Mouse (Mus musculus): ENCODE data around the gene Myo16. TPM values are rescaled to one million over a fixed set of nuclear protein-coding genes. Genes with fewer than 3 reads are reported as not detected.

The Myo16 gene
- total RNA-seq, 2 experiments from 2014 or later: 31.3 to 39.1 TPM

DNA sequence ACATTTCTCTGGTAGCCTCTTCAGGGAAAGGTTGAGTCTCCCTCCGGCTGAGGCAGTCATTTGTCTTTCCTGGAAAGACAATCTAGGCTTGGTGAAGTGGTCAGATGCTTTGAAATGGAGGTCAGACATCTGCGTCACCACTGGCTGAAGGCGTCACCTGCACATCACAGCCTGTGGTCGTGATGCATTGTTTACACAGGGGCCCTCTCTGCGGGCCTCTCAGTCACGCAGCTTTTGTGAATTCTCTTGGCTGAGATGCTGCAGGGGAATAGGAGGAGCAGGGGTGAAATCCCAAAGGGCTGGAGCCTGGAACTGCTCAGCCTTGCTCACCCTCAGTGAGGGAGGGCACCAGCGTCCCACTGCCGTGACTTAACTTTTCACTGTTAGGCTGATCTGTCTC is 346.1 kb downstream of the Myo16 start:
- no peak for DNase-seq (ENCODE audit: low spot score in 2 of 2)
- intact Hi-C loops (cut with DNase I): no loop called here

DNA sequence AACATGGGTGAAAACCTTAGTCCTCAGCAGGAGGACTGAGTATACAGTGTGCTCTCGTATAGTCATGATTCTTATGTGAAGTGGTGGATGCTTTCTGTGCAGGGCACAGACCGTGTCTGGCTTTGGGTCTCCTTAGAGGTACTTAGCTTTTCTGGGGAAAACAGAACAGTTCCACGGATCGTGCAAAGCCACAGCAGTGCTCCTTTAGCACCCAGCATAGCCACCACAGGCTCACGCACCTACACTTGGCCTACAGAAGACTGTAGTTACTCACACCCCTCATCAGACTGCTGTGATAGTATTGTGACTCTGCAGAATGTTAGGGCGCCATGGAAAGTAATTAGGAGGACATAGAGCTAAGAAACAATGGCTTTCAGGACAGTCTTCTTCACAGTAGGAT is 346.8 kb downstream of the Myo16 start:
- DNase-seq (ENCODE audit: low spot score in 2 of 2): no peak
- intact Hi-C loops (cut with DNase I): no loop called here

DNA sequence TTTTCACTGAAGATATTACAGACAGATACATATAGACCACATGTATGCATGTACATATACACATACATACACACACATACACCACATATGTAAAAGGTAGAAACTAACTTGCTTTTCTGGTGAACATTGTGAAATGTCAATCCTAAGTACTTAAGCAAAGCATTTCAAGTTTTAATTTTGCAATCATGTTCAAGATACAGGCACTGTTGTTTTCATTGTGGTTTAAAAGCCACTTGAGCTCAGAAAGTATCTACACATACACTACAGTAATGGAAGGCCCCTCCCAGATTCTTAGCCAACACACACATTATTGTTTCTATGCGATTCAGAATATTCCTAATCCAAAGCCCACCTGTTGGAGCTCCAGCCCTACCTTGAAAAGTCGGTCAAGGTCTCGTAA is 348.0 kb downstream of the Myo16 start:
- intact Hi-C loops (cut with DNase I): no loop called here
- DNase-seq (ENCODE audit: low spot score in 2 of 2): no peak

DNA sequence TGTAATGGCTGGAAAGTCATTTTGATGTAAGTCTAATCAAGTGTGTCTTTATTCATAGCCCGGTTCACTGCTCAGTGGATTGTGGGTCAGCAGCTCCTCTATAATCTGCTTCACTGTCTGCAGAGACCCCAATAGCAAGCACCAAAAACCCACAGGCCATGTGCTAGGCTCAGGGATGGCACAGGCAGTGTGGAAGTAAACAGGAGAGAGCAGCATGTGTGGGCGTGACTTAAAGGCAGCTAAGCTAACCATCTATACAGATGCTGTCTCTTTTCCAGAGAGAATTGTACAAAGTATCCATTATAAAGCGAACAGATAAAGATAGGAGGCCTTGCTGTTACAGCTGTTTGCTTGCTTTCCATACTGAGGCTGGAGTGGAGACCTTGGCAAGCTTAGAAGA is 358.4 kb downstream of the Myo16 start:
- intact Hi-C loops (cut with DNase I): no loop called here
- peak in 1 of 2 experiments; percentile 30 for DNase-seq (ENCODE audit: low spot score in 2 of 2)

DNA sequence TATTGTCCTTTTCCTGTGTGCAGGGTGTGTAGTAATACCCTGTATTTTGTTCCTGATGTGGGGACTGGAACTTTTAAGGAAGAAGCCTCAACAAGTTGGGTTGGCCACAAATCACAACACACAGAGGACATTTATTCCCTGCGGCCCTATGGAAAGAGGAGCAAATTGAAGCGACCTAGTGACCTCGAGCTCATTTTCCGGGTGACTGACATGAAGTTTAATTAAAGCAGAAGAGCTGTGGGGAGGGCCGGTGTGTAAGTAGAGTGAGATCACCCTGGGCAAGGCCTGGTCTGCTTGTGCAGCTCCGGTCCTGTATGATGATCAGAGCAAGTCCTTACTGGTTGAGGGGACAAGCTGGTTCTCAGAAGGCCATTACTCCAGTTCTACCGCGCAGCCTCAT is 363.7 kb downstream of the Myo16 start:
- intact Hi-C loops (cut with DNase I): no loop called here
- DNase-seq (ENCODE audit: low spot score in 2 of 2): no peak

DNA sequence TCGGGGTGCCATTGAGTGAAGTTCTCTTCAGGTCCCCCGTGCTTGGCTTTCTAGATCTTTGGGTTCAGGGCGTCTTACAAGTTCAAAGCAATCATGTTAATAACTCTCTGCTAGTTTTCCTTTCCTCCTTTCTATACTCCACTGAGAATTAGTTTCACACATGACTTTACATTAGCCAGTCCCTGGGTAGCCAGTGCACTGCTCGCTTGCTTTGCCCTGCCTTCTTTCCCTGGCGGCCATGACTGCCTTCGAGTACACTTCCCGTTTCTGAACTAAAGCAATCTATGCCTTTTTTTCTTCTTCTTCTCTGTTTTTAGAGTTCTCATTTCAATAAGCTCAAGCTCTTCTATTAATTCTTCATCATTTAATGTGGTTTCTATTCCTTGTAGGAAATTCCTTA is 365.6 kb downstream of the Myo16 start:
- no peak for DNase-seq (ENCODE audit: low spot score in 2 of 2)

DNA sequence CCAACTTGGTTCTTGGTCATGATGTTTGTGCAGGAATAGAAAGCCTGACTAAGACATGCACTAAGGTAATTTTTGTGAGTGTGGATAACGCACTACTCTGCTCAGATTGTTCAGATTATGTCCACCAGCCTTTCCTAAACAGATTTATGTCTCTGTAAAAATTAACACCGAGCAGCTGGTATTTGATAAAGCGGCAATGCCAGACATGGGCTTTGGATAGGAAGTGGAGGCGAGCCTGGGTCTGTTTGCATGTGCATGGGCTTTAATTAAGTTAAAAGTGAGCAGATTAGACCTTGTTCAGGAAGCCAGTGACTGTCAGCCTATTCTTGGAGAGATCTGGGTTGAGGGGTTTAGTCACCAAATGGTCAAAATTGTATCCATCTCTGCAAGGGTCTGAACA is 367.8 kb downstream of the Myo16 start:
- intact Hi-C loops (cut with DNase I): no loop called here
- no peak for DNase-seq (ENCODE audit: low spot score in 2 of 2)

More for the DNA sequence above, 365.6 kb downstream of the Myo16 start:
- intact Hi-C loops (cut with DNase I): no loop called here

DNA sequence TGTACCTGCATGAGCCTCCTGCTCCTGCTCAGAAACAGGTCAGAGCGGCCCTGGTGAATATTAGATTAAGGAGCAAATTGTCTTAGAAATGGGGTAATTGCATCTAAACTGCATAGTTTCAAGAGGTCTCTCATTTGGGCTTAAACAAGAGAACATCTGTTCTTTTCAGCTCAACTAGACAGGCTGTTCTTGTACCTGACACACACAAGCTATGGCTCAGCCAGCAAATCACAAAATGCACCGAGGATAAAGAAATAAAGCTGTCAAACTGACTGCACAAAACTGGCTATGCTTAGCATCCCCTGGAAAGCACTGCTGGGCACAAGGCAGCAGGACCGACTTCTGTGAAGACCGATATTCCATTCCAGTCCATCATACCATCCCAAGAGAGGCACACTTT is 372.0 kb downstream of the Myo16 start:
- no peak for DNase-seq (ENCODE audit: low spot score in 2 of 2)
- intact Hi-C loops (cut with DNase I): no loop called here

DNA sequence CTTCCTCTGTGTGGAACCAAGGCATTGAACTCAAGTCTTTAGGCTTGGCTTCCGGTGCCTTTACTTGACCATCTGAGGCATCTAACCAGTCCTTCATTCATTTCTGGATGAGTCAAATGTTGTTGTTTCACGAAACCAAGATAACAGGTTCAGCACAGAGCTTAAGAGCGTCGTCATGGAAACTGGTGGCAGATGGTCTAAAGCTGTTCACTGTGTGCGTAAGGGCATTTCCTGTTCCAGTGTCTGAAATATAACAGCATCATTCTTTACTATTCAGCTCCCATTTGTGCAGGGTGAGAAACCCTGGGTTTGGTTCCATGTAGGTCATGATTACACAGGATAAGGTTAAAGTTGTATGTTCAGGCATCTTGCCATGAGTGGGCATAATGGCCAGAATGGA is 372.9 kb downstream of the Myo16 start:
- intact Hi-C loops (cut with DNase I): no loop called here
- no peak for DNase-seq (ENCODE audit: low spot score in 2 of 2)

DNA sequence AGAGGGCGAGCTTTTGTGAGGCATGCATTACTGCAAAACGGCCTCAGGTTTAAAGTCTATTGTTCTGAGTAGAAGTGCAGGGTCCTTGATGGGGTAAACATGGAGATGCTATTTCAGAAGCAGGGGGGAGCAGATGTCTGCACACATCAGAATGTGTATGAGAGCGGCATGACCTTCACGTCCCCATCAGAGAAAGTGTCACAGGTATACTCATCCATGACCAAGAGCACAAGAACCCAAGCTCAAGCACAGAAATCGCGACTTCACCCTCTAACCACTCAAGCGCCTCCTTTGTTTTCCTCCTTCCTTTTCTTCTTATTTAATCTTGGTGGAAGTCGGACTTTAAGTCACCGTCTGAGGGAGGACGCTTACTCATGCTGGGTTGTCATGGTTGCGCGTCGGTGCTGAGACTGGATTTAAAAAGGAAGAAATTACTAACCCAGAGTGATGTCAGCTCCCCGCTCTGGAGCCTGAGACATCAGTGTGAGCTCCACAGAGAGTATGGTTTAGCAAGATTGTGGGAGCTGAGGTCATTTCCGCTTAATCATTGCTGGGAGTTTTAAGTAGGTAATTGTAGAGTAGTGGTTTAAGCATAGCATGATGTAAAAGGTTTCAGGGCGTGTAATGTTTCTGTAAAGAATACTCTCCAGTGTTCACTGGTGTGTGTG is 381.0 kb downstream of the Myo16 start:
- intact Hi-C loops (cut with DNase I): no loop called here
- DNase-seq (ENCODE audit: low spot score in 2 of 2): peak; percentile 58 to 63

DNA sequence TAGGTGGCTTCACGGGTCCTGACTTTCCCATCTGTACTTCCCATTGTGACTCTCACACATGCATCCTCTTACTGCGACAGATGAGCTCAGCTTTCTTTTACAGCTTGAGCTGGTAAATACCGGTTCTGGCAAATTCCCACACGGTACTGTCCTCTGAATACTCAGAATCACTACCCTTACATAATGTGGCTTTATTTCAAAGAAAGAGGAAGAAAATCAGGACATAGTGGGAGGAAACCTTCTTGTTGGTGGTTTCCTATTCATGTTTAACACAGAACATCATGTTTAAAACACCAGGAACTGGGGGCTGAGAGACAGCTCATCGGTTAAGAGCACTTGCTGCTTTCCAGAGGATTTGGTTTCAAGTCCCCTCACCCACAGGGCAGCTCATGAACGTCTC is 384.6 kb downstream of the Myo16 start:
- intact Hi-C loops (cut with DNase I): no loop called here
- DNase-seq (ENCODE audit: low spot score in 2 of 2): peak; percentile 29 to 40

DNA sequence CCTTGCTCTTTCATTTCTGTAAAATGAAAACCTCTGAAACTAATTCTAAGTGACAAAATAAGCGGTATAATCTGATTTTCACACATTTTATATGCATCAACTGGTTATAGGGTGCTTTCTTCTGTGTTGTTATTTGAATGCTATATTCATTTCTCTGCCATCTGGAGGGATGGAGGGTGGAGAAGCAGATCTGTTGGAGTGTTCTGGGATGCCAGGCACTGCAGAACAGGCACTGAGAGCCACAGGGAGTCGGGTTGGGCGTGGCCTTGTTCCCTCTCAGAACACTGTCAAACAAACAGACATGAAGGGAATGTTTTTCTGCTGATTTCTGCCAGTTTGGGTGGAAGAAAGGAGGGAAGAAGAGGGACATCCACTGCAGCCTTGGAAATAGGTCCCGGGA is 386.0 kb downstream of the Myo16 start:
- no peak for DNase-seq (ENCODE audit: low spot score in 2 of 2)
- intact Hi-C loops (cut with DNase I): no loop called here

DNA sequence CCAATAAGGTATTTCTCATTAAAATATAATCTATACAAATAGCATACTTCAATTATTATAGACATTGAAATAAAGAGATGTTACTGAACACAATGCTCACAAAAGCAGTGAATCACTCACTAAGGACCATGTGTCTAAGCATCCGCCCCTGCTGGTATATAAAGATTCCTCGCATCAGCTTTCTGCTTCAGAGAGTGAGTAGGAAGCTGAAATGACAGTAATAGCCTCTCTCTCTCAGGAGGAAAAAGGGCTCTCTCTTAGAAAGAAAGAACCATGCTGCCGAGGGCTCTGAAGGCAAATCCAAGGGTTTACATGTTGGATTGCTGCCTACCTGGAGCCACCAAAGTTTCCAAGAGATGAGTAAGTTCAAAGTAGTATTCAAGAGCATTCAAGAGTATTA is 392.2 kb downstream of the Myo16 start:
- peak in 1 of 2 experiments; percentile 23 for DNase-seq (ENCODE audit: low spot score in 2 of 2)
- intact Hi-C loops (cut with DNase I): loop anchor here (5.0 kb wide), 1 partner anchor 74 kb away; no protein-coding TSS in a partner anchor

DNA sequence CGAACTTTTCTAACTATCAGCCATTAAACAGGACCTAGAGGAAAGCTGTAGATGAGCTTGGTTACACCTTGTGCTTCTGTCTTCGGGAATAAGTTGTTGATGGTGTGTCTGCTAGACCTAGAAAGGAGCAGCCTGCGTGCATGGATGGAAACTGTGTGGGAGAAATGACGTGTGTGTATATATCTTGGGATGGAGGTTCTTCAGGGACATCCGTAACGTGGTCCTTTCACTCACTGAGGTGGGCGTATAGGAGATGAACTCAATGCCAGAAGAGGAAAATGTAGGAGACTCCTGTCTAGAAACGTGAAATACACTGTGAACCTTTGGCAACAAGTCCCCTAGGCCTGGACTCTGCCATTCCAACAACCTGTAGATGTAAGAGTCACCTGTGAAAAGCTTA is 392.8 kb downstream of the Myo16 start:
- DNase-seq (ENCODE audit: low spot score in 2 of 2): peak in 1 of 2 experiments; percentile 45
- intact Hi-C loops (cut with DNase I): loop anchor here (5.0 kb wide), 1 partner anchor 74 kb away; no protein-coding TSS in a partner anchor

DNA sequence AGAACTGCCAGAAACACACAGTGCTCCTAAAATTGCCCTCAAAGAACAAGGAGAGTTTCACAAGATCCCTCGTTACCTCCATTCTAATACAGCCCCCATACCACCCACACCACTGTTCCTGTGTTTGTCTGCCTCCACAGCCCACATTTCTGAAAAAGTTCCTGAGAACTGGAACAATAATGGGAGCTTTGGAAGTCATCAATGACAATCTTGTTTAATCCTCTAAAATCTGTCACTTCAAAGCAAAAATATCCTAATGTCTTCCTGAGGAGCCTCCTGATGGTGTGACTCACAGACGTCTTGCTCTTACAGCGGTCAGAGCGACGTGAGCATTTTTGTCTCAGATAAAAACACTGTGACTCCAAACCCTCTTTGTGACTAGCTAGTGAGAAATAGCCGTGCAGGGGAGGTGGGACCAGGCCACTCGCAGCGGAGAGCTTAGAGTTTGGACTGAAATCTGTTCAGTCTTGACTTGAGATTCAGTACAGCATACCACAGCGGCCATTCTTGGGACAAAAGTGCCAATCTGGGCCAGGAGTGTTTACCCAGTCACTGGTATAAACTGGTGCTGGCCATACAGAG is 394.4 kb downstream of the Myo16 start:
- DNase-seq (ENCODE audit: low spot score in 2 of 2): peak in 1 of 2 experiments; percentile 38
- intact Hi-C loops (cut with DNase I): loop anchor here (5.0 kb wide), 1 partner anchor 76 kb away; no protein-coding TSS in a partner anchor

DNA sequence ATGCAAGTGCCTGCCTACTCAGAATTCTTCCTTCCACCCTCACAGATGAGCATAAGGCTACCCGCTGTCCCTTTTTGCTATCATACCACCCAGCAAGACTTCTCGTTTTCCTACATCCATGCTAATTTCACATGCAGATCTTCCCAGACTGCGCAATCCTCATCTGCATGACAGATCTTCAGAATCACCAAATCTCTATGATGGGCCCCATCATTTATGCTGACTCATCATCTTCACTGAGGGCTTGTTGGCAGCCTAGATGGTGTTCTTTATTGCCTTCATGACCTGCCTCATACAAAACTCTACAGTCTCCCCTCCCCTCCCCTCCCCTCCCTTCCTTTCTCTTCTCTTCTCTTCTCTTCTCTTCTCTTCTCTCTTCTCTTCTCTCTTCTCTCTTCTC is 395.7 kb downstream of the Myo16 start:
- no peak for DNase-seq (ENCODE audit: low spot score in 2 of 2)
- intact Hi-C loops (cut with DNase I): loop anchor here (5.0 kb wide), 1 partner anchor 77 kb away; no protein-coding TSS in a partner anchor

DNA sequence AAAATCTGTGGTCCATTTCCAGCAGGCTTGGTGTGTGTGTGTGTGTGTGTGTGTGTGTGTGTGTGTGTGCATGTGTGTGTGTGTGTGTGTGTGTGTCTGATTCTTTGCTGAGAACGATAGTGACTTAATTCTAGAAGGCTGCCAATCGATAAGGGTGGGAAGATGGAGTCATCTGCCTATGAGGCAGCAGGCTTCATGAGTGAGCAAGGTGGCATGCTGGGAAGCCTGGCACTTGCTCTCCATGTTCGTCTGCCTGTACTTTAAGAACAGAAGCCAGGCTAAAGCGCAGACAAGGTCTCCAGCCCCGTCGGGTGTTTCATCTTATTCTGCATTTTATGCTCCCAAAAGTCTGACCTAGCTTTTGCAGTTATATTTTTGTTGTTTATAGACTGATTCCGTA is 404.2 kb downstream of the Myo16 start:
- no peak for DNase-seq (ENCODE audit: low spot score in 2 of 2)
- intact Hi-C loops (cut with DNase I): no loop called here

DNA sequence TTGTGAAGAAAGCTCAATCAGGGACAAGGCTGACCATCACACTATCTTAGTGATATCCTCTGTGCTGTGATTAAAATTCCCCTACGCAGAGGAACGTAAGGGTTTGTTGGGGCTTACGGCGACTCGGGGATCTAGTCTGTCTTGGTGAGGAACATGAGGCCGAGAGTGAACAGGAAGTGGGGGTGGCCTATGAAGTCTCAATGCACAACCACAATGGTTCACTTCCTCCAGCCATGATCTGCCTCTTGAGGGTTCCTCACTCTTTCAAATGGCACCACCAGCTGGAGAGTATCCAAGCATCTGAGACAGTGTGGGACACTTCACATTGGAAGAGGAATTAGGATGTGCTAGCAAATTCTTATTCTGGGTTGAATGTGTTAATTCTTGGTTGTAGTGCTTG is 405.8 kb downstream of the Myo16 start:
- intact Hi-C loops (cut with DNase I): no loop called here
- DNase-seq (ENCODE audit: low spot score in 2 of 2): no peak

DNA sequence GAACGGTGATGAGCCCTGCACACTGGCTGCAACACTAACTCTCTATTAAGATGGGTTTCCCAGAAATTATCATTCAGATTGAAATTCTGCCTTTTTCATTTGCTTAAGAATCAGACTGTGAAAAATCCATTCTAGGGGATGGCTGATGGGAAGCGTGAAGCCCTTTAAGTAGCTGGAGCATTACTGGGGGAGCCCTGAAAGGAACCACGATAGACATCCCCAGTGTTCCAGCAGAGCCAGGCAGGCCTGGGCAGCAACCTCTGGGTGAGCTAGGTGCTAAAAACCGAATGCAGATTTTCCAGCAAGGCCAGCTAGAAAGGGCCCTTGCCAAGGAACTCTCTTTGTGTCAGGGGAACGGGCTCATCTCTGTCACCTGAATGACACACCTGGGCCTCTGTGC is 407.9 kb downstream of the Myo16 start:
- no peak for DNase-seq (ENCODE audit: low spot score in 2 of 2)
- intact Hi-C loops (cut with DNase I): no loop called here

DNA sequence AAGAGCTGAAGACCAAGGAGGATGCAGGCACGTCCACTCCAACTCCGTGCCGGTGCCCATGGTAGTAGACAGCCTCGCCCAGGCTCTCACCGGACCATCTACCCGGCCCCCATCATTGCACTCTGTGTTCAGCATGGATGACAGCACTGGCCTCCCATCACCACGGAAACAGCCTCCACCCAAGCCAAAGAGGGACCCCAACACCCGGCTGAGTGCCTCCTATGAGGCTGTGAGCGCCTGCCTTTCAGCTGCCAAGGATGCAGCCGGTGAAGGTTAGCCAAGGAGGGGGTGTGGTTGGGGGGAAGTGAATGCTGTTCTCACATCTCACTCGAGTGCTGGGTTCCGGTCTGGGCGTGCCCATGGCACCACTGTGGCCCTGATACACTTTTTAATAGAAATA is 408.3 kb downstream of the Myo16 start:
- no peak for DNase-seq (ENCODE audit: low spot score in 2 of 2)
- intact Hi-C loops (cut with DNase I): no loop called here

DNA sequence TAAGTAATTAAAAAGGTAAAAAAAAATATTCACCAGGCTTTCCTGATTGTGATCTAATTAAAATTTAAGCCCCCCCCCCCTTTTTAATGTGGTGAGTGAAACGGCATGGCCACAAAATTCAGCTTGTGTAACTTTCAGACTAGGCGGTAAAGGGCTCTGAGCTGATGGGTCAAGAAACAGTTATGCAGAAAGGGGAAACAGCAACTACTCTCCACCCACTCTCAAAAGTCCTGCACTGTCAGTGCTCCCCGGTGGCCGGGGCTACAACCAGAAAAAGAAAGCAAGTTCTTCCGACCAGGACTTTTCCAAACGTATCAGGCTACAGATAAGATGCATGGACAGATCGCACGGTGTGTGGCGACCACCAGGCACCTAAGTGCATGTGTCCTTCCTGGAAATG is 408.9 kb downstream of the Myo16 start:
- no peak for DNase-seq (ENCODE audit: low spot score in 2 of 2)
- intact Hi-C loops (cut with DNase I): no loop called here
